ENCODE assay signal across 17 mouse cellular contexts in the genomic region with DNA sequence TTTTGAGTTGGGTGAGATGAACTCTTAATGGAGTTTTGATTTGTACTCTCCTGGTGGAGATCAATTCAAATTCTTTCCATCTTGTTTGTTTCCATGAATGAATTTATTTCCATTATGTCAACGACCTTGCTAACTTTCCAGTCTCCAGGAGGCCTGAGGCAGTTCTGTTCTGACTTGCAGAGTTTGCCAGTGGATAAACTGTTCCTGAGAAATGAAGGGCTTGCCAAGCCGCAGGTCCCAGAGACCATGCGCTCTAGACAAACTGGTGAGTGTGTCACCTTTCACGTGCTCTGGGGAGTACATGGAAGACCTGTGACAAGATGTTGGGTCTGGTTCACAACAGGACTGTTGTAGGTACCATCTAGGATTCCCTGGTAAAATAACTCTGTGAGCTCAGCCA.
DNase-seq lines count a peak whose midpoint lies in the region; ATAC-seq and TF ChIP-seq lines count a peak whose summit lies in the region.
"Had no signal": no experiment of that assay in that cellular context is flagged by ENCODE, and none has a peak within 500 bp of the region (broad histone marks: within the 10 kb centered on the region; RNA-seq: fewer than 3 reads in every experiment).

No protein-coding gene starts in this region.

- 85% methylated on average over 4 of the region's 4 CpGs for WGBS in hindbrain, embryonic 13.5 days
- 81% methylated on average over 4 of the region's 4 CpGs for WGBS in hindbrain, embryonic 10.5 days
- 69% methylated on average over 4 of the region's 4 CpGs for WGBS in kidney, embryonic 16.5 days

- no peak for ATAC-seq in hindbrain, embryonic 13.5 days (ENCODE audit: low FRiP score)
- ATAC-seq in kidney, embryonic 16.5 days (ENCODE audit: low FRiP score, low TSS enrichment): no peak
- ATAC-seq: forebrain, embryonic 16.5 days; hindbrain, postnatal 0 days had no signal

- intact Hi-C loops in gastrocnemius, adult 2 months (cut with DNase I): no loop called here

- H3K4me3 ChIP-seq in hindbrain, embryonic 13.5 days: no peak overlapping the region
- no peak overlapping the region for H3K4me3 ChIP-seq in hindbrain, embryonic 10.5 days
- no peak overlapping the region for H3K4me3 ChIP-seq in kidney, embryonic 16.5 days (ENCODE audit: low read length)
- no peak overlapping the region for H3K4me3 ChIP-seq in gastrocnemius, adult 2 months
- H3K4me3 ChIP-seq: forebrain, embryonic 12.5 days; heart, embryonic 13.5 days; hindbrain, embryonic 12.5 days had no signal

- no peaks in the 10 kb centered on the region for H3K36me3 ChIP-seq in hindbrain, embryonic 13.5 days
- H3K36me3 ChIP-seq in hindbrain, embryonic 10.5 days: no peaks in the 10 kb centered on the region
- H3K36me3 ChIP-seq in kidney, embryonic 16.5 days (ENCODE audit: insufficient read depth, low read length): no peaks in the 10 kb centered on the region
- H3K36me3 ChIP-seq: forebrain, embryonic 12.5 days; heart, embryonic 13.5 days; hindbrain, embryonic 12.5 days had no signal

- H3K9ac ChIP-seq in hindbrain, embryonic 13.5 days: no peak overlapping the region
- no peak overlapping the region for H3K9ac ChIP-seq in kidney, embryonic 16.5 days (replicated peaks; ENCODE audit: low read length)
- H3K9ac ChIP-seq: forebrain, embryonic 12.5 days; heart, embryonic 13.5 days; hindbrain, embryonic 12.5 days had no signal

- H3K4me1 ChIP-seq in hindbrain, embryonic 13.5 days (replicated peaks): peaks cover 6% of the 10 kb centered on the region
- no peaks in the 10 kb centered on the region for H3K4me1 ChIP-seq in hindbrain, embryonic 10.5 days (replicated peaks)
- no peaks in the 10 kb centered on the region for H3K4me1 ChIP-seq in kidney, embryonic 16.5 days (ENCODE audit: insufficient read depth, low read length)
- H3K4me1 ChIP-seq: forebrain, embryonic 12.5 days; heart, embryonic 13.5 days; hindbrain, embryonic 12.5 days had no signal

- H3K27me3 ChIP-seq in hindbrain, embryonic 13.5 days: no peaks in the 10 kb centered on the region
- H3K27me3 ChIP-seq in hindbrain, embryonic 10.5 days (ENCODE audit: insufficient read depth, poor library complexity, severe bottlenecking): no peaks in the 10 kb centered on the region
- H3K27me3 ChIP-seq in kidney, embryonic 16.5 days (ENCODE audit: insufficient read depth, low read length): no peaks in the 10 kb centered on the region
- H3K27me3 ChIP-seq: forebrain, embryonic 12.5 days; hindbrain, embryonic 12.5 days had no signal

- H3K9me3 ChIP-seq in hindbrain, embryonic 13.5 days: no peaks in the 10 kb centered on the region
- no peaks in the 10 kb centered on the region for H3K9me3 ChIP-seq in hindbrain, embryonic 10.5 days
- H3K9me3 ChIP-seq in kidney, embryonic 16.5 days (ENCODE audit: low read length): no peaks in the 10 kb centered on the region
- H3K9me3 ChIP-seq: forebrain, embryonic 12.5 days; heart, embryonic 13.5 days; hindbrain, embryonic 12.5 days had no signal

- H3K27ac ChIP-seq in hindbrain, embryonic 13.5 days: peak overlapping the region; percentile 62; the same call in 1 of the 2 replicates
- no peak overlapping the region for H3K27ac ChIP-seq in hindbrain, embryonic 10.5 days
- H3K27ac ChIP-seq in kidney, embryonic 16.5 days (ENCODE audit: low read length): no peak overlapping the region
- no peak overlapping the region for H3K27ac ChIP-seq in gastrocnemius, adult 2 months
- H3K27ac ChIP-seq: forebrain, embryonic 12.5 days; heart, embryonic 13.5 days; hindbrain, embryonic 12.5 days; hindbrain, postnatal 0 days had no signal

- no peak overlapping the region for H3K4me2 ChIP-seq in hindbrain, embryonic 13.5 days
- no peak overlapping the region for H3K4me2 ChIP-seq in kidney, embryonic 16.5 days (replicated peaks; ENCODE audit: low read depth, low read length)
- H3K4me2 ChIP-seq: forebrain, embryonic 12.5 days; heart, embryonic 13.5 days; hindbrain, embryonic 12.5 days had no signal

- no peak for DNase-seq in hindbrain, embryonic 10.5 days (ENCODE audit: low spot score)
- DNase-seq in kidney, adult 8-10 months: peak; percentile 23 to 32
- DNase-seq in kidney, postnatal 14 days: peak; percentile 35
- no peak for DNase-seq in gastrocnemius, adult 2 months
- DNase-seq: adrenal gland, adult 2 months; adrenal gland, postnatal 36 days; cerebellum, adult 2 months; cerebellum, postnatal 10 days; gastrocnemius, postnatal 14 days; heart, postnatal 36 days had no signal

- TF ChIP-seq CTCF in gastrocnemius, adult 2 months (IDR thresholded peaks at IDR 0.05): no peak

Comparison
In these comparisons a context has a peak if more than half of its experiments do, and no peak if none do; other contexts are left out.
1. DNase-seq: peak in kidney, adult 8-10 months (2 of 2) and kidney, postnatal 14 days (single experiment); none in hindbrain, embryonic 10.5 days (single experiment) and gastrocnemius, adult 2 months (single experiment).